Mouse (Mus musculus) right cerebral cortex, postnatal 36 days (tissue): ENCODE measurements at regions not wholly inside any gene's neighbourhood (a gene's known extent, or its start where the extent isn't known, plus 50 kb on each side); places are given as distances from the start of the nearest gene placed in this dataset.

Experiments used
- DNase-seq, 2 experiments: peaks; one replicate each; pipeline ENCODE4 v3.0.0; 2022; ENCODE audit warnings: low spot score in 2 of 2, mixed read lengths in 1 of 2

- no peak for DNase-seq
Measured at GRCm38 (mm10) chr6:93133940-93134339, 190.6 kb upstream of the Adamts9 start.

GRCm38 (mm10) chr6:93130946-93131685 lies 187.8 kb upstream of the Adamts9 start:
- no peak for DNase-seq

- no peak for DNase-seq
Measured at GRCm38 (mm10) chr6:93119482-93119881, 176.2 kb upstream of the Adamts9 start.

- no peak for DNase-seq
Measured at GRCm38 (mm10) chr6:93113361-93113760, 170.1 kb upstream of the Adamts9 start.

GRCm38 (mm10) chr6:93094730-93095360 lies 151.6 kb upstream of the Adamts9 start:
- DNase-seq = no peak

- no peak for DNase-seq
Measured at GRCm38 (mm10) chr6:93093770-93094169, 150.5 kb upstream of the Adamts9 start.

- no peak for DNase-seq
Measured at GRCm38 (mm10) chr6:93087329-93087728, 144.0 kb upstream of the Adamts9 start.

- no peak for DNase-seq
Measured at GRCm38 (mm10) chr6:93084286-93084685, 141.0 kb upstream of the Adamts9 start.

GRCm38 (mm10) chr6:93083716-93084115 lies 140.4 kb upstream of the Adamts9 start:
- no peak for DNase-seq

GRCm38 (mm10) chr6:93082205-93082604 lies 138.9 kb upstream of the Adamts9 start:
- no peak for DNase-seq

- no peak for DNase-seq
Measured at GRCm38 (mm10) chr6:93076681-93077080, 133.4 kb upstream of the Adamts9 start.

- no peak for DNase-seq
Measured at GRCm38 (mm10) chr6:93075867-93076266, 132.6 kb upstream of the Adamts9 start.

GRCm38 (mm10) chr6:93075011-93075410 lies 131.7 kb upstream of the Adamts9 start:
- no peak for DNase-seq

- no peak for DNase-seq
Measured at GRCm38 (mm10) chr6:93070916-93071315, 127.6 kb upstream of the Adamts9 start.

GRCm38 (mm10) chr6:93067808-93068207 lies 124.5 kb upstream of the Adamts9 start:
- no peak for DNase-seq

- DNase-seq = no peak
Measured at GRCm38 (mm10) chr6:93066553-93067376, 123.5 kb upstream of the Adamts9 start.

- DNase-seq = no peak
Measured at GRCm38 (mm10) chr6:93065917-93066552, 122.7 kb upstream of the Adamts9 start.

- no peak for DNase-seq
Measured at GRCm38 (mm10) chr6:93065366-93065765, 122.1 kb upstream of the Adamts9 start.

- DNase-seq = no peak
Measured at GRCm38 (mm10) chr6:93064366-93064765, 121.1 kb upstream of the Adamts9 start.

- no peak for DNase-seq
Measured at GRCm38 (mm10) chr6:93061741-93062140, 118.4 kb upstream of the Adamts9 start.

GRCm38 (mm10) chr6:93045524-93045923 lies 102.2 kb upstream of the Adamts9 start:
- DNase-seq = no peak

GRCm38 (mm10) chr6:93041041-93041440 lies 97.7 kb upstream of the Adamts9 start:
- DNase-seq = no peak
